Mouse (Mus musculus) heart, adult 2 months (tissue): Measurements from ENCODE around the gene Otud7b. TPM values are rescaled to one million over a fixed set of nuclear protein-coding genes. Genes with fewer than 3 reads are reported as not detected.

Experiments used
- DNase-seq, 2 experiments: peaks; one replicate each; pipeline ENCODE4 v3.0.0; 2021
- H3K27ac ChIP-seq: fragments of 200-600 bp; 2 replicates; pipeline ENCODE4 v1.8.1; 2022
- H3K27me3 ChIP-seq: fragments of 200-500 bp; 2 replicates; pipeline ENCODE4 v1.6.1; 2012; ENCODE audit warnings: mild to moderate bottlenecking, low read length, inconsistent platforms, mixed read lengths; ENCODE audit not compliant: control insufficient read depth, insufficient read depth
- H3K36me3 ChIP-seq: fragments of 200-500 bp; 2 replicates; pipeline ENCODE4 v1.6.1; 2012; ENCODE audit warnings: low read length, inconsistent platforms; ENCODE audit not compliant: control insufficient read depth, insufficient read depth
- H3K4me1 ChIP-seq: fragments of 200-500 bp; 2 replicates; pipeline ENCODE4 v1.6.1; 2011; ENCODE audit warnings: low read length; ENCODE audit not compliant: control insufficient read depth, insufficient read depth
- H3K4me3 ChIP-seq: fragments of 200-600 bp; 2 replicates; pipeline ENCODE4 v1.8.1; 2022
- H3K79me2 ChIP-seq: fragments of 200-500 bp; replicated peaks from 2 replicates; pipeline ENCODE4 v1.6.1; 2012; ENCODE audit warnings: mild to moderate bottlenecking, inconsistent platforms, low read length, moderate library complexity, mixed read lengths; ENCODE audit not compliant: control insufficient read depth, insufficient read depth
- H3K9ac ChIP-seq: fragments of 200-500 bp; 2 replicates; pipeline ENCODE4 v1.6.1; 2012; ENCODE audit warnings: low read depth, mild to moderate bottlenecking, control low read depth, inconsistent platforms, low read length, mixed read lengths
- CTCF ChIP-seq: fragments of 200-600 bp; IDR thresholded peaks from 2 replicates; pipeline ENCODE4 v1.8.1; 2022; ENCODE audit warnings: antibody characterized with exemption, mild to moderate bottlenecking, moderate library complexity
- EP300 ChIP-seq: fragments of 200-500 bp; IDR thresholded peaks from 2 replicates; pipeline ENCODE4 v1.6.1; 2011; ENCODE audit warnings: low read depth, low read length, control low read depth; ENCODE audit not compliant: insufficient read depth
- POLR2A ChIP-seq: fragments of 200-500 bp; IDR thresholded peaks from 2 replicates; pipeline ENCODE4 v1.6.1; 2011; ENCODE audit warnings: mild to moderate bottlenecking, low read depth, low read length, control low read depth; ENCODE audit not compliant: insufficient read depth
- WGBS: fragments of 180-500 bp; shearing (Covaris S2); methylation state at CpG from one replicate; pipeline ENCODE4 v1.1.7; 2018; 5-methylcytosine and 5-hydroxymethylcytosine counted together
- intact Hi-C: fragments of 180-260 bp; cut with DNase I; formaldehyde crosslinking; loops from one replicate; pipeline ENCODE4 v1.15.1; 2025
- polyA plus RNA-seq: library from polyadenylated mRNA; depleted of rRNA; stranded (reverse); fragments of >200 nt; gene quantifications from 2 replicates; pipeline ENCODE4 v1.2.3, GENCODE M21; 2012
- total RNA-seq, 2 experiments: library from RNA; stranded (reverse); gene quantifications; 2 replicates each; pipeline ENCODE4 v1.2.3; 2021

Otud7b gene
- total and polyA plus RNA-seq, 3 experiments = 10.9 to 57.4 (median 46.0) TPM

GRCm38 (mm10) chr3:96081006-96081405, 23.3 kb upstream of the Otud7b start:
- Histone ChIP-seq H3K27me3 (no peaks in the 10 kb centered on the region), H3K36me3 (no peaks in the 10 kb centered on the region), H3K4me3 (no peak overlapping the region), H3K79me2 (no peaks in the 10 kb centered on the region), H3K27ac (no peak overlapping the region), H3K9ac (no peak overlapping the region), H3K4me1 (no peaks in the 10 kb centered on the region)
- 0 out of 2 replicates have a peak, but pooled peaks have one; percentile 31 for TF ChIP-seq EP300
- peak; percentile 78 for TF ChIP-seq CTCF
- no peak for TF ChIP-seq POLR2A
- DNase-seq = peak in 1 of 2 experiments; percentile 25
- WGBS = 76% methylated on average over 1 of the region's 1 CpGs
- intact Hi-C loops = loop anchor here (1.0 kb wide), 1 partner anchor 67 kb away; no protein-coding TSS in a partner anchor

DNA sequence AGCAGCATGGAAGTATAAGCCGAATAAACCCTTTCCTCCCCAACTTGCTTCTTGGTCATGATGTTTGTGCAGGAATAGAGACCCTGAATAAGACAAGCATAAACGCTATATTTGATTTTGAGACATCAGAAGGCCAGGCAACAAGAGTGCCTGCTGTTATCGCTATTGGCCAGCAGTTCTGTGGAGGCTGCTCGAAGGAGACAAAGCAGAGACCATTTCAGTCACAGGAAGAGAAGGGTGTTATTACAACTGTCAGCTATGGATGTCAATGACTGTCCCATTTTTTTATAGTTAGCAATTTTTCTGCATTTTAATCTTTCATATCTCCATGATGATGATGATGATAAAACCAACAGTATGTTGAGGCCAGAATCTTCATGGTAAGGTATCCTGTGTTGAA, 22.7 kb upstream of the Otud7b start:
- intact Hi-C loops = loop anchor here (1.0 kb wide), 1 partner anchor 67 kb away; no protein-coding TSS in a partner anchor

DNA sequence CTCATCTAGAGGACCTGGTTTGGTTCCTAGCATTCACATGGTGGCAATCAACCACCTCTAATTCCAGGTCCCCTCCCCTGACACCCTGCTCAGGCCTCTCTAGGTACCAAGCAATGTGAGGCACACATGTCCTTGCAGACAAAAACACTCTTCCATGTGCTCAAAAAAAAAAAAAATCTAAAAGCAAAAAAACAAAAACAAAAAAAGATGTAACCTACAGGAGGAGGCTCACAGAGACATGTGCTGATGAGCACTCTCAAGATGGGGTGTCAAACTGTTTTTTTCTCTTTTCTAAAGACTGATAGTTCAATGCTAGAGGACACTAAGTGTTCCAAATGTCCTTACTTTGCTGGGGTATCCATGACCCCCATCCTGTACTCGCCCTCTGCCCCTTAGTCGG, 22.2 kb upstream of the Otud7b start:
- DNase-seq = no peak
- Histone ChIP-seq H3K27me3 (no peaks in the 10 kb centered on the region), H3K79me2 (no peaks in the 10 kb centered on the region), H3K4me1 (no peaks in the 10 kb centered on the region), H3K9ac (no peak overlapping the region), H3K4me3 (no peak overlapping the region), H3K36me3 (no peaks in the 10 kb centered on the region), H3K27ac (no peak overlapping the region)
- 88% methylated on average over 2 of the region's 2 CpGs for WGBS
- no peak for TF ChIP-seq POLR2A
- TF ChIP-seq CTCF = no peak
- TF ChIP-seq EP300 = no peak
- intact Hi-C loops = no loop called here

More for the DNA sequence above, 22.7 kb upstream of the Otud7b start:
- H3K4me3 ChIP-seq = no peak overlapping the region
- no peaks in the 10 kb centered on the region for H3K36me3 ChIP-seq
- no peak for TF ChIP-seq EP300
- TF ChIP-seq POLR2A = no peak
- TF ChIP-seq CTCF = no peak
- no peak overlapping the region for H3K27ac ChIP-seq
- no peaks in the 10 kb centered on the region for H3K79me2 ChIP-seq
- H3K9ac ChIP-seq = no peak overlapping the region
- DNase-seq = no peak
- 75% methylated on average over 4 of the region's 4 CpGs for WGBS
- no peaks in the 10 kb centered on the region for H3K4me1 ChIP-seq
- H3K27me3 ChIP-seq = no peaks in the 10 kb centered on the region

DNA sequence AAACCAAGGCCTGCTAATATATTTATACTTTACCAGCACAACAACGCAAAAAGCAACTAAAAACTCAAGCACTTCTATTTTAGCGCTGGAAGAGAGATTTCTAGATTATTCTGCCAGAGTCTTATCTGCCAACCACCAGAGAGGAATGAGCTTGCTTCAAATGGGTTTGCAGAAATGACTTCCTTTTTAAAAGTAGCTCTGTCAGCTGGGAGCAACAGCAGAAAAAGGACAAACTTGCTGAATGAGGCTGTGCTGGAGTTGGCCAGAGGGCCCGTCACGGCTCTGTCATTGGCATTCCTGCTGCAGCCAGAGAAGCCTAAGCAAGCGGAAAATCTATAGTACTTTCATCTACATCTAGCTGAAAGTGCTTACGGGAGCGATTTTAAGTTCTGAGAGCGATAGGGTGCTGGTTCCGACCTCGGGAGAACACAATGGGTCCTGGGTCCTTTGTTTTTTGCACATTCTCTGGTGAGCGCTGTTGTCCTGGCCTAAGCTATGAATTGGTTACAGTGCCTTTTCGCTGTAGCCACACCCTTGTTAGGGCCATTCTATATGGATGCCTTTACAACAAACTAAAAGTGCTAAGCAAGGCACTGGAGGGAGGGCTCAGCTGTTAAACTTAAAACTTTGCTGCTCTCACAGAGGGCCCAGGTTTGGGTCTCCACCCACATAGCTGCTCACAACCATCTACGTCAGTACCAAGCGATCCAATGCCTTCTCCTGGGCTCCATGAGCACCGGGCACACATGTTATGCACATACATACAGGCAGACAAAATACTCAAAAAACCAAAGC, 21.4 kb upstream of the Otud7b start:
- Histone ChIP-seq H3K79me2 (no peaks in the 10 kb centered on the region), H3K27ac (no peak overlapping the region), H3K4me1 (no peaks in the 10 kb centered on the region), H3K4me3 (no peak overlapping the region), H3K9ac (no peak overlapping the region), H3K27me3 (no peaks in the 10 kb centered on the region), H3K36me3 (no peaks in the 10 kb centered on the region)
- TF ChIP-seq EP300 (no peak), POLR2A (no peak)
- DNase-seq = peak in 1 of 2 experiments; percentile 13
- intact Hi-C loops = no loop called here
- 69% methylated on average over 15 of the region's 15 CpGs for WGBS

DNA sequence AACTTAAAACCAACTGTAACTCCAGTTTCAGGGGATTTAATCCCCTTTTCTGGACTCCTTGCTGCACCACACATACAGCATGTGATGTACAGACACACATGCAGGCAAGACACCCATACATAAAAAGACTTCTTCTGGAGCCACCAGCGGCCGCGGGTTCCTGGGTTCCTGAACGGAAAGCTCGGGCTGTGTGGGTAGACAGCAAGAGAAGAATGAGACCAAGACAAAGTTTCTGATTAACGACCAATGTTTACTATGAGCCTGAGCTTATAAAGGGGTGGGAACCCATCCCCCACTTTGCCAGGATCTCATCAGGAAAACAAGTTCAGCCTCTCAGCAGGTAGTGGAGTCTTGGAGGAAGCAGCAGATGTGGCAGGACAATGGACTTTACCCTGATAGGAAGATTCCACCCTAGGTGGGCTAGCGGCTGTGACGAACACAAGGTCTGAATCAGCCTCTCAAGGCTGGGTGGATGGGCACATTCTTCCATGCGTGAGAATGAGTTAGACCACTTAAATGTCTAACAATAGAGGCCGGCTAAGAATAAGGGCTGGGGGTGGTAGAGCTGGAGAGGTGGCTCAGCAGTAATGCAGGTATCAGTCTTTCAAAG, 20.1 kb upstream of the Otud7b start:
- H3K27ac ChIP-seq = no peak overlapping the region
- DNase-seq = no peak
- intact Hi-C loops = no loop called here
- H3K9ac ChIP-seq = no peak overlapping the region
- H3K27me3 ChIP-seq = no peaks in the 10 kb centered on the region
- TF ChIP-seq CTCF (no peak), EP300 (no peak), POLR2A (no peak)
- H3K4me3 ChIP-seq = no peak overlapping the region
- WGBS = 85% methylated on average over 10 of the region's 10 CpGs
- no peaks in the 10 kb centered on the region for H3K36me3 ChIP-seq
- H3K79me2 ChIP-seq = no peaks in the 10 kb centered on the region
- no peaks in the 10 kb centered on the region for H3K4me1 ChIP-seq

GRCm38 (mm10) chr3:96087219-96087618, 17.1 kb upstream of the Otud7b start:
- 65% methylated on average over 2 of the region's 2 CpGs for WGBS
- H3K4me1 ChIP-seq = no peaks in the 10 kb centered on the region
- DNase-seq = no peak
- H3K27me3 ChIP-seq = no peaks in the 10 kb centered on the region
- H3K36me3 ChIP-seq = no peaks in the 10 kb centered on the region
- no peak for TF ChIP-seq CTCF
- TF ChIP-seq EP300 = no peak
- no peak for TF ChIP-seq POLR2A
- intact Hi-C loops = no loop called here
- no peak overlapping the region for H3K27ac ChIP-seq
- no peak overlapping the region for H3K4me3 ChIP-seq
- H3K9ac ChIP-seq = no peak overlapping the region
- no peaks in the 10 kb centered on the region for H3K79me2 ChIP-seq
